Mouse (Mus musculus) left cerebral cortex, adult 9 months (tissue): ENCODE data around the gene Fuca2.
"Not testable (repeated sequence)": the region's sequence is repeated elsewhere in the genome, so short reads cannot be mapped to it uniquely, and the experiment has no call there.

Experiments
- DNase-seq, 2 experiments: peaks; one replicate each; pipeline ENCODE4 v3.0.0; 2022; ENCODE audit warnings: low spot score in 2 of 2

Fuca2 gene

DNA sequence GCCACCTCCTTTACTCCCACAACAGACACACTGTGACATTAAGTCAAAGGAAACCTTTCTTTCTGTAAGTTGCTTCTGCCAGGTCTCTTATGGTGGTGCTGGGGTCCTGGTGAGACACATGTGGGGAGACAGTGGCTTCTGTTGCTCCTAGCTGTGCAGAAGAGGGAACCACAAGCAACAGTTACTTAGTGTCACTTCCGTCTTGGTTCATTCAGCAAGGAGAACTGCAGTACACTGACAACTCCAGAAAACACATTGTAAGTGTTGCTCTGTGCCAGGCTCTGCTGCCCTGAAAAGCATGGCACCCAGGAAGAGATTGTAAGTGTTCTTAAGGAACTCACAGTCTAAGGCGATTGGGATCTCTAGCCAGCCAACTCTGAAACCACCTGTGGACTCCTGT lies at the start of gene Fuca2:
TSS of gene Fuca2 (plus strand) at position 210 of the 400 bp plus-strand sequence.
- DNase-seq = no peak

DNA sequence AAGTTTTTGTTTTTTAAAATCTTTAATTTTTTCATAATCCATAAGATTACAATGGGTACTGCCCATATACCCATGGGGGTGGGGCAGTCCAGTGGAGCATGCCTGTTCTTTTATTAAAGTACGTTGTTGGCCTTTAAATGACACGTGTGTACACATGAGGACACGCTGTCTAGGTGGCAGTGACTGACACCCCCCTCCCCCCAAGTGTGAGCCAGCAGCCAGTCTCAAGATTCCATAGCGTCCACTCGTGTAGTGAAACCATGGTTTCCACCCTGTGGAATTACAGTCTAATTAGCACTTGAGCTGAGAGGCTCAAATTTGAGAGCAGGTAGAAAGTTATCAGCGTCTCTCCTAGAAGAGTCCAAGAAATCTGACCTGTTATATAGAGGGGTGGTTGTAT lies 47.7 kb upstream of the Fuca2 start:
- DNase-seq = no peak

DNA sequence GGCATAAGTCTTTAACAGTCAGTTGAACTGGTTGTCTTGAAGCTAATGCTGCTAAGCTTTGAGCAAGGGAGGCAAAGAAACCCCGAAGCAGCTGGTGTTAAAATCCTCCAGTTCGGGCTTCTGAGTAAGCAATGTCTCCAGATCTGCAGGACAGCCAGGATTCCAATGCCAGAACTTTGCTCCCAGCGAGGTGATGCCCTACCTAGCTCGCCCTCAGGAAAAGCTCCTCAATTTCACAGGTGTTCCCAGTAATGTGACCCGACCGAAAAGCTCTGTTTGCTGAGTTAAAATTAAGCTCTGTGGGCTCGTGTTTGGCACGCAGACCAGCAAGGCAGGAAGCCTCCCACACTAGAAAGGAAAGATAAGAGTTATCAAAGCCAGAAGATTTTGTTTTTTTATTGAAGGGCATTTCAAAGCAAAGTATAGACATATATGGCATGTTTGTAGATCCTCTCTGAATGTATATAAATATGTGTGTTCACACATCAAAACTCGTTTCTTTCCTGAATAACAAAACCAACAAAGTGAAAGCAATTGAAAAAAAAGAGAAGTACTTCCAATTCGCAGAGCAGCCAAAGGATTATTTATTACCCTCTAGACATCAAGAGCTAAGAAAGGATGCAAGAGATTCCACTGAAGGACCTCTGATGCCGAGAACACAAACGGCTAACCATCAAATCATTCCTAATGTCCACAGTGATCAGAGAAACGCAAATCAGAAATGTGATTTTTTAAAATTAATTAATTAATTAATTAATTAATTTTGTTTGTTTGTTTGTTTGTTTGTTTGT lies 45.9 kb upstream of the Fuca2 start:
- no peak for DNase-seq

GRCm38 (mm10) chr10:13464295-13464694 lies 35.0 kb upstream of the Fuca2 start:
- DNase-seq = not testable (repeated sequence)

- DNase-seq = no peak
Measured at GRCm38 (mm10) chr10:13466925-13467324, 32.4 kb upstream of the Fuca2 start.

DNA sequence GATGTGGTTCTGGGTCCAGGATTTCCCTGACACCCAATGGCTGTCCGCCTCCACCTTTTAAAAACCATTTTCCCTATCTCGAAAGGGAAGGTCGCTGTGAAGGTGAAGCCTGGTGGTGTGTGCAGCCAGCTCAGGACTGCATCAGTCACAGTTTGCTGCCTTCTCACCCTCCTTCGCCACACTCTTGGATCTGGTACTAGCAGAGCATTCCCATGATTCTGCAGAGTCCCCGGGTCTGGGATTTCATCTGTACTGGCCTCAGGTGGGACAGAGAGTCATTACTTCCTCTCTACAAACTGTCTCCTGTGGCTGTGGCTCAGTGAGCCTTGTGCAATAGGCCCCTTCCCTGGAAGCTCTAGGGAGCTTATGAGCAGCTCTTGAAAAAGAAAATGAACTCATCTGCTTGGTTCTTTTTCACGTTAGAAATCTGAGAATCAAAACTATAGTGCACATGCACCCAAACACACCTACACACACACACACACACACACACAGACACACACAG lies 31.3 kb upstream of the Fuca2 start:
- DNase-seq = not testable (repeated sequence)

GRCm38 (mm10) chr10:13470236-13470635 lies 29.1 kb upstream of the Fuca2 start:
- DNase-seq = no peak

DNA sequence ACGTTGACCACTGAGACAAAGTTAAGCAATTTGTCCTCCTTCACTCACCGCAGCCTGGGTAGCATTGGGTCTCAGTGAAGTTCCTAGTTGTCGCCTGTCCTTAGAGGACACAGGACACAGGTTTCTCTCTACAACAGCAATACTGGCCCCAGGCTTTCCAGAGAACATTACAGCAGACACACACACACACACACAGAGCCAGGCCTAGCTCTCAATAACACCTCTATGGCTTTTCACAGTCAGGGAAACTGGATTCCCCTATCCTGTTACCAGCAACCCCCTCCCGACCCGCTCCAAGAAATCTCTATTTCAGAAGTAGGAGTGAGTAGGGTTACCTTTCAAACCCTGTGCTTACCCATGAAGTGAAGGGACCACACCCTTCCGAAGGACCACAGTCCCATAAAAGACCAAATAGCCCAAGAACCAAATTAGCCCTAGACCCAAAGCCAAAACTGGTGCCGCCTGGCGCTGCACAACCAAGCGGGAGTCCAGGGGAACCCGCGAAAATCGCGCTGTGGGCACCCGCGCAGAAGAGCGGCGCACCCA lies 26.0 kb upstream of the Fuca2 start:
- no peak for DNase-seq

DNA sequence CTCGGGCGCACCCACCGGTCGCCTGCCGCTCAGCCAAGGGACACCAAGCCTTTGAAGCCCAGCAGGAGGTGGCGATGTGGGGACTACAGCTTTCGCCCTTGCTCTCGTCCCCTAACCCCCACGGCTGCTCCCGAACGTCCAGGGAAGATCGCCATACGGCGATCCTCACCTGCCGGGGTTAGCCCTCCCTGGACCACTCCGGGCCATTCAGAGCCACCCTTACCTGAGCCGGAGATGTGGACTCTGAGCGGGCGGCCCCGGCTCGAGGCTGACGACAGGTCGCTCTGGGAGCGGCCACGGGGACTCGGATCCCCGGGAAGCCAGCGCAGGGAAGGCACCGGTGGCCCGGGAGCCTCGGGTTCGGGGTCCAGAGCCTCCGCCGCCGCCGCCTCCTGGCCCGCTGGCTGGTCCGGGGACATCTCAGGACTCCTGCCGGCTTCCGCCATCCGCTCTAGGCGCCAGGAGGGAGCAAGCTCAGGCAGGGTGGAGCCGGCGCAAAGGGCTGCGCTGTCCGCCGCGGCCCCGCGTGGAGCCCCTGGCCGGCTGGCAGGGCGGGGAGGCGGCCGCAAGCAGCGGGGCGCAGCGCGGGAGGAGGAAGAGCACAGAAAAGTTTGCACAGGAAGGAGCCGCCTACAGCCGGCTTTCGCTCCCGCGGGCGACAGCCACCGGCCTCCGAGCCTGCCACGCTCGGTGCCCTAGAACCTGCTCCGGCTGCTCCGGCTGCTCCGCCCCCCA lies 25.3 kb upstream of the Fuca2 start, which contains the start of gene Phactr2:
TSS of gene Phactr2 (minus strand) at position 580 of the 735 bp plus-strand sequence.
- no peak for DNase-seq

- DNase-seq = no peak
Measured at GRCm38 (mm10) chr10:13474568-13474955, 24.8 kb upstream of the Fuca2 start.

- DNase-seq = no peak
Measured at GRCm38 (mm10) chr10:13475121-13475520, 24.2 kb upstream of the Fuca2 start.

GRCm38 (mm10) chr10:13479341-13479740 lies 20.0 kb upstream of the Fuca2 start:
- DNase-seq = no peak

GRCm38 (mm10) chr10:13485958-13486357 lies 13.4 kb upstream of the Fuca2 start:
- no peak for DNase-seq

DNA sequence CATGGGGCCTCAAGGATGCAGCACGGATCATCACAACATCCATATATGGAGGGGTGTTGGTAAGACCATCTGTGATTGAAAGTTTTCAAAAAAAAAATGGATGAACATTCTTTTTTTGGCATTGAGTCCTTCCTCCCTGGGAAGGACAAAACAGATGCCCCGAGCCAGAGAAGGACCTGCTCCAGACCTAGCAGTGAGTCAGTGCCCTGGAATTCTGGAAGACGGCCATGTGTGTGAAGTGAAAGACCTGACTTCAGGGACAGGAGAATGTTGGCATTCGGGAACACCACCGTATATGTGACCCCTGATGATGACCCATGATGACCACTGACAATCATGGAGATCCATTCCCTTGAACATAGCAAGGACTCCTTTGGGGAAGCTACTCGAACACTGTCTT lies 9.7 kb upstream of the Fuca2 start:
- DNase-seq = no peak

GRCm38 (mm10) chr10:13493978-13494686 lies 5.2 kb upstream of the Fuca2 start:
- DNase-seq = no peak

DNA sequence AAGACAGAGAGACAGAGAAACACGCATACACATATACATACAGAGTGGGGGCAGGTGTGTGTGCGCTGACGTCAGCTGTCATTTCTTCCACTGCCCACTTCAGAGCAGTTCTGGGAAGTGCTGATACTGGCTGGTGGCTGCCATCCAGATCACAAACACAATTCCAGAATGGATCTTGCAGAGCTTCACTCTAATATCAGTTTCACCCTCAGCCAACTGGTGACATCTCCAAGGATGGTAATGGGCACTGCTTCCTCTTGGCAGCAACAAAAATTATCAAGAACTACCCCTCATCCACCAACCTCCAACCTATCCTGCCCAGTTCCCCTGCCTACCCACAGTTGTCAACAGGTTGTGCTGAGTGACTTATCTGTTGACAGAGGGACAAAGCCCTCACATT lies 3.0 kb upstream of the Fuca2 start:
- DNase-seq = no peak

DNA sequence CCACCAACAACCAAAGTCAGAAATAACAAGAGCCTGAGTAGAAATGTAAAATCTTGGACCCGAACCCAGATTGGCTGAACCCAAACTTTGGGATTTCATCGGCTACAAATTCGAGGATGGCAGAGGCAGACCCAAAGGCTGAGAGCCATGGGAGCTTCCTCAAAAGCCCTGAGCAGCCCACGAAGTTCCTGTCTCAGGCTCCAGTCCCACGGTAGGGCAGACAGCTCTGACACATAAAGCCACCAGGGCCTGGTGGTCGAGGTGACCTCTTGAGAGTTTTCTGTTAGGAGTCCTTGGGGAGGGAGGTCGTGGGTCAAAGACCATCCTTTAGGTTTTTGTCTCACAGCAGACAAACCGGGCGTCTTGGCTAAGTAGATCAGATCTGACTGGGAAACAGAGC lies 1.1 kb downstream of the Fuca2 start:
- no peak for DNase-seq

DNA sequence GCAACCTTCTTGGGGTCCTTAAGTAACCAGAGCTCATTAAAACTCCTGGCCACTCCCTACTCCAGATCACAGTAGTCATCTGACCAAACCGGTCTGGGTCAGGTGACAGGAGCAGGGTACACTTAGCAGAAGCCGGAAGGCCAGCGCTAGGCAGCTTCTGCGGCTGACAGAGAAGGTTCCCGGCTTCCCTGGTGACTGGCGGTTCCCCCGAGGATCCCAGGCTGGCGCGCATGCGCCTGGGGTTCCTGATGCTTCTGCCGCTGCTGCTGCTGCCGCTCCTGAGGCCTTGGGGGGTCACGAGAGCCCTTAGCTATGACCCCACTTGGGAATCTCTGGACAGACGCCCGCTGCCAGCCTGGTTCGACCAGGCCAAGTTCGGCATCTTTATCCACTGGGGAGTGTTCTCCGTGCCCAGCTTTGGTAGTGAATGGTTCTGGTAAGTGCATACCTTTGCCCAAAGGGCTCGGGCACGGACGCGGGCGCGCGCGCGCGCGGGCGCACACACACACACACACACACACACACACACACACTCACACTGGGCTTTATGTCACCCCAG lies 1.7 kb downstream of the Fuca2 start:
- peak; percentile 64 to 86 for DNase-seq

DNA sequence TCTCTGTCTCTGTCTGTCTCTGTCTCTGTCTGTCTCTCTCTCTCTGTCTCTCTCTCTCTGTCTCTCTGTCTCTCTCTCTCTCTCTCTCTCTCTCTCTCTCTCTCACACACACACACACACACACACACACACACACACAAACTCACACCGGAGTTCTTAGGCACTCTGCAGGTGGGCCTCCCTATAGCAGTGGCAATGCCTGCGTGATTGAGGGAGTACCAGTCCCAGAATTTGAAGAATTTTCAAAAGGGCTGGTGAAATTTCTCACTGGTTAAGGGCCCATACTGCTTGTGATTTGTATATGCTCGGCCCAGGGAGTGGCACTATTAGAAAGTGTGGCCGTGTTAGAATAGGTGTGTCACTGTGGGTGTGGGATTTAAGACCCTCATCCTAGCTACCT lies 2.2 kb downstream of the Fuca2 start:
- DNase-seq = not testable (repeated sequence)

GRCm38 (mm10) chr10:13502371-13502770 lies 3.0 kb downstream of the Fuca2 start:
- DNase-seq = no peak

DNA sequence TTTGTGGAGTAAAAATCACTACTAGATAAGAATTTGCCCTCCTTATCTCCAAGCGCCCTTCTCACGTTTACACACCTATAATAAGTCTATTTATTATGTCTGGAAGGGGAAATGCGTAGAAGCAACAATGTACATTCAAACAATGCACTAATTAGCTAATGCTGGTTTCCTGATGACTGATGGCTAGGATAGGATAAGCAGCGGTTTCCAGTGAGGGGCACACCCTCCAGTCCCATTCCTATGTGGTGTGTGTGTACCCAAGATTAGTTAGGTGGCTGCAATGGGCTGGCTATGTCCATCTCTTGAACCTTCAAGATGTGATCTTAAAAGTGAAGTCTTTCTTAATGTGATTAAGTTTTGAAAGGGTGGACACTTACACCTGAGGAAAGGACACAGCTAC lies 22.5 kb downstream of the Fuca2 start:
- no peak for DNase-seq

DNA sequence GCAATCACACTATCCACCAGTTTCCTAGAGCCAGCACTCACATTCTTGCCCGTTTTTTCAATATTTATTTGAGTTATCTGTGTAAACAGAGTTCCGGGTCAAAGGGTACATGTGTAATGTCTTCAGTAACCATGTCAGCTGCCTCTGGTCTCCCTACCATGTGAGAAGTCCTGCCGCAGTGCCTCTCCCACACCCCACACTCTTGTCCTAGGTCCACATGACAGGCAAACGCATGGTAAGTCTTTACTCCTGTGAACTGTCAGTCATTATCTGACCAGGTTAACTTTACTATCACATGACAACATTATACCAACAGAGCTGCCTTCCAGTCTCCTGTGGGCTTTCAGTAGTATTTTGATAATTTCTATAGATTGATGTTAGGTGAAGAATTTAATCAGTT lies 28.8 kb downstream of the Fuca2 start:
- DNase-seq = no peak
